8 mouse cellular contexts compared by ENCODE assay signal in the genomic region with DNA sequence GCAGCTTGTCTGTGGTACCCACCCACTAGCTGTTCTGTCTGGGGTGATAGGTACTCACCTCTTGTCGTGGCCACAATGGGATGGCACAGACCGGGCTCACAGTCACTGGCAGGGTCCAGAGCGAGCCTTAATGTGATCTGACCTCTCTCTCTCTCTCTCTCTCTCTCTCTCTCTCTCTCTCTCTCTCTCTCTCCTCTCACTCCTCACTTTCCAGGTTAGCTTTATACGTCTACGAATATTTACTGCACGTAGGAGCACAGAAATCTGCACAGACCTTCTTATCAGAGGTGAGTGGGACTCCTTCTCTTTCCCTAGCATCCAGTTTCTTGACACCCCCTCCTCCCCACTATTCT. TPM values are rescaled to one million over a fixed set of nuclear protein-coding genes. Genes with fewer than 3 reads are reported as not detected.
A peak's percentile ranks its signal among the peaks of the same experiment; 100 is the strongest.
DNase-seq lines count a peak whose midpoint lies in the region; ATAC-seq and TF ChIP-seq lines count a peak whose summit lies in the region.

No protein-coding gene starts in this region.

- WGBS in heart, embryonic 13.5 days: 4% methylated on average over 6 of the region's 6 CpGs
- WGBS in forebrain, embryonic 15.5 days: 2% methylated on average over 6 of the region's 6 CpGs
- 10% methylated on average over 6 of the region's 6 CpGs for WGBS in liver, embryonic 16.5 days (ENCODE audit: insufficient replicate concordance)

- no peak for TF ChIP-seq EP300 in ES-Bruce4 (IDR thresholded peaks at IDR 0.05; ENCODE audit: insufficient read depth, low read depth, low read length)

- peak overlapping the region; percentile 95 for H3K4me3 ChIP-seq in heart, embryonic 13.5 days
- H3K4me3 ChIP-seq in ES-Bruce4 (ENCODE audit: low read depth, low read length): peak overlapping the region; percentile 74
- H3K4me3 ChIP-seq in forebrain, embryonic 15.5 days: peak overlapping the region; percentile 99
- H3K4me3 ChIP-seq in liver, embryonic 16.5 days (ENCODE audit: low read depth, low read length): peak overlapping the region; percentile 100

- no peak for TF ChIP-seq POLR2A in ES-Bruce4 (IDR thresholded peaks at IDR 0.05; ENCODE audit: insufficient read depth, low read length)

- ATAC-seq in heart, embryonic 13.5 days (ENCODE audit: extremely low read depth, insufficient number of reproducible peaks, low FRiP score, low TSS enrichment): no peak
- ATAC-seq in forebrain, embryonic 15.5 days (replicated peaks): no peak
- no peak for ATAC-seq in liver, embryonic 16.5 days (ENCODE audit: low read depth)

- H3K4me1 ChIP-seq in heart, embryonic 13.5 days: peaks cover 55% of the 10 kb centered on the region
- peaks cover 2% of the 10 kb centered on the region for H3K4me1 ChIP-seq in ES-Bruce4 (ENCODE audit: control insufficient read depth, insufficient read depth, low read length)
- H3K4me1 ChIP-seq in forebrain, embryonic 15.5 days: peaks cover 67% of the 10 kb centered on the region
- peaks cover 60% of the 10 kb centered on the region for H3K4me1 ChIP-seq in liver, embryonic 16.5 days (ENCODE audit: control insufficient read depth, low read depth, low read length)

- H3K4me2 ChIP-seq in heart, embryonic 13.5 days: peak overlapping the region; percentile 97
- peak overlapping the region; percentile 80 for H3K4me2 ChIP-seq in forebrain, embryonic 15.5 days (replicated peaks)
- peak overlapping the region; percentile 99 for H3K4me2 ChIP-seq in liver, embryonic 16.5 days (ENCODE audit: low read depth, low read length)

- no peak for DNase-seq in heart, adult 8-10 months (ENCODE audit: low spot score)
- no peak for DNase-seq in thymus, postnatal 10 days (ENCODE audit: low spot score in 2 of 2)
- DNase-seq in urinary bladder, postnatal 36 days (ENCODE audit: low spot score in 2 of 2): no peak
- DNase-seq in kidney, adult 8-10 months: no peak

- no peaks in the 10 kb centered on the region for H3K9me3 ChIP-seq in heart, embryonic 13.5 days
- no peaks in the 10 kb centered on the region for H3K9me3 ChIP-seq in ES-Bruce4 (replicated peaks; ENCODE audit: control insufficient read depth, insufficient read depth, low read length, poor library complexity, severe bottlenecking)
- H3K9me3 ChIP-seq in forebrain, embryonic 15.5 days: no peaks in the 10 kb centered on the region
- no peaks in the 10 kb centered on the region for H3K9me3 ChIP-seq in liver, embryonic 16.5 days (replicated peaks; ENCODE audit: control insufficient read depth, low read length)

- H3K27me3 ChIP-seq in heart, embryonic 13.5 days (replicated peaks): no peaks in the 10 kb centered on the region
- H3K27me3 ChIP-seq in ES-Bruce4 (ENCODE audit: control insufficient read depth, insufficient read depth, low read length, poor library complexity, severe bottlenecking): no peaks in the 10 kb centered on the region
- no peaks in the 10 kb centered on the region for H3K27me3 ChIP-seq in forebrain, embryonic 15.5 days
- no peaks in the 10 kb centered on the region for H3K27me3 ChIP-seq in liver, embryonic 16.5 days (ENCODE audit: control insufficient read depth, insufficient read depth, low read depth, low read length)

- H3K9ac ChIP-seq in heart, embryonic 13.5 days: peak overlapping the region; percentile 100
- H3K9ac ChIP-seq in ES-Bruce4 (ENCODE audit: low read depth, poor library complexity, severe bottlenecking): peak overlapping the region; percentile 95
- H3K9ac ChIP-seq in forebrain, embryonic 15.5 days (replicated peaks): peak overlapping the region; percentile 98
- peak overlapping the region; percentile 100 for H3K9ac ChIP-seq in liver, embryonic 16.5 days (ENCODE audit: low read depth, low read length)

- H3K27ac ChIP-seq in heart, embryonic 13.5 days (replicated peaks): peak overlapping the region; percentile 100
- H3K27ac ChIP-seq in ES-Bruce4 (ENCODE audit: insufficient read depth, low read length): no peak overlapping the region
- peak overlapping the region; percentile 97 for H3K27ac ChIP-seq in forebrain, embryonic 15.5 days (replicated peaks)
- peak overlapping the region; percentile 92 for H3K27ac ChIP-seq in liver, embryonic 16.5 days (ENCODE audit: low read length)

- TF ChIP-seq CTCF in ES-Bruce4 (IDR thresholded peaks at IDR 0.05; ENCODE audit: low read depth, low read length): no peak

- H3K36me3 ChIP-seq in heart, embryonic 13.5 days: peaks cover 41% of the 10 kb centered on the region
- peaks cover 14% of the 10 kb centered on the region for H3K36me3 ChIP-seq in ES-Bruce4 (ENCODE audit: control insufficient read depth, insufficient read depth, low read length, poor library complexity, severe bottlenecking)
- peaks cover 26% of the 10 kb centered on the region for H3K36me3 ChIP-seq in forebrain, embryonic 15.5 days
- H3K36me3 ChIP-seq in liver, embryonic 16.5 days (ENCODE audit: control insufficient read depth, insufficient read depth): peaks cover 31% of the 10 kb centered on the region

RNA-seq across cellular contexts. Expression of a gene that starts 2.2 kb away (rescaled TPM):
- polyA plus RNA-seq in heart, embryonic 13.5 days (2015; fragmentation: Nextera tagmentation; extraction: Ambion mirVana): 59.8 and 61.9 TPM in 2 replicates
- 10 to 100 TPM; 34.2 to 42.5 (median 36.2) TPM for total RNA-seq in heart, adult 8-10 months (2022)
- polyA plus RNA-seq in ES-Bruce4 (2011; ENCODE audit: insufficient read depth, insufficient read length, low read depth, missing spikeins): 245 and 248 TPM in 2 replicates
- 198 and 201 TPM in 2 replicates for polyA plus RNA-seq in forebrain, embryonic 15.5 days (2015; fragmentation: Nextera tagmentation; extraction: Ambion mirVana)
- 27.4 and 31.5 TPM in 2 replicates for polyA plus RNA-seq in liver, embryonic 16.5 days (2015; fragmentation: Nextera tagmentation; extraction: Ambion mirVana)
